Mouse (Mus musculus): ENCODE measurements around the gene Cnga3. TPM values are rescaled to one million over a fixed set of nuclear protein-coding genes. Genes with fewer than 3 reads are reported as not detected.

Gene Cnga3
- total RNA-seq, 2 experiments from 2014 or later, result 0.73 TPM

Other genes with a start within 250 kb of the Cnga3 start
- gene Vwa3b, start 187.8 kb upstream of the Cnga3 start, total RNA-seq (2021), result under 1 TPM; 0.31 to 0.34 TPM
- 10 to 100 TPM; 17.6 to 17.8 TPM for gene Inpp4a, start 85.4 kb downstream of the Cnga3 start, total RNA-seq (2021)
- 100 to 1,000 TPM in 1 of 2 experiments, 10 to 100 TPM in 1; 99.1 to 103 TPM for gene Coa5, start 215.7 kb downstream of the Cnga3 start, total RNA-seq (2021)
- 10 to 100 TPM; 28.3 to 34.2 TPM for gene Unc50, start 215.7 kb downstream of the Cnga3 start, total RNA-seq (2021)

All from heart, postnatal 25 days (tissue).